Mouse (Mus musculus) neutrophil, adult 5-6 weeks (primary cell): Measurements from ENCODE around the gene Vmn1r79. TPM values are rescaled to one million over a fixed set of nuclear protein-coding genes. Genes with fewer than 3 reads are reported as not detected.
"Not testable (repeated sequence)": the region's sequence is repeated elsewhere in the genome, so short reads cannot be mapped to it uniquely, and the experiment has no call there.

Experiments used
- ATAC-seq: fragments of 151-379, 151-347 bp; 2 replicates; pipeline ENCODE4 v1.8.0; 2017; ENCODE audit warnings: mild to moderate bottlenecking, moderate TSS enrichment; ENCODE audit not compliant: insufficient number of reproducible peaks, poor library complexity, low FRiP score, severe bottlenecking; ENCODE audit errors: extremely low read depth
- total RNA-seq: library from RNA; stranded (forward); fragments of 200-1000 nt; gene quantifications from 2 replicates; pipeline ENCODE4 v1.2.3, GENCODE M21; 2017

Vmn1r79 gene
- not detected in 2 replicates for total RNA-seq

GRCm38 (mm10) chr7:12170979-12171378 lies at the start of gene Vmn1r79:
Gene Vmn1r79 (plus strand): TSS chr7:12171279.
- ATAC-seq: not testable (repeated sequence)

GRCm38 (mm10) chr7:12149957-12150356 lies 21.1 kb upstream of the Vmn1r79 start, which contains the start of gene Vmn1r78:
Gene Vmn1r78 (plus strand): TSS chr7:12150257.
- ATAC-seq: no peak

GRCm38 (mm10) chr7:12156463-12156862 lies 14.6 kb upstream of the Vmn1r79 start:
- peak; percentile 73 for ATAC-seq

- ATAC-seq: not testable (repeated sequence)
Measured at GRCm38 (mm10) chr7:12172926-12173325, 1.8 kb downstream of the Vmn1r79 start.

GRCm38 (mm10) chr7:12188986-12189385 lies 17.9 kb downstream of the Vmn1r79 start, which contains the start of gene Vmn1r80:
Gene Vmn1r80 (plus strand): TSS chr7:12189286.
- ATAC-seq: no peak

GRCm38 (mm10) chr7:12204141-12204540 lies 33.1 kb downstream of the Vmn1r79 start:
- no peak for ATAC-seq

Other genes starting within 250 kb of the Vmn1r79 start
- gene Vmn1r76, start 233.1 kb upstream of the Vmn1r79 start, total RNA-seq: 0.12 and 0.25 TPM in 2 replicates
- gene Vmn1r77, start 134.5 kb upstream of the Vmn1r79 start, total RNA-seq: 0.12 TPM in 1 of 2 replicates, not detected in the other
- not detected in 2 replicates for gene Vmn1r78, start 21.0 kb upstream of the Vmn1r79 start, total RNA-seq
- gene Vmn1r80, start 18.0 kb downstream of the Vmn1r79 start, total RNA-seq: not detected in 2 replicates
- 0.93 TPM in 1 of 2 replicates, not detected in the other for gene Vmn1r81, start 97.0 kb downstream of the Vmn1r79 start, total RNA-seq
- 0.12 TPM in 1 of 2 replicates, not detected in the other for gene Vmn1r82, start 129.2 kb downstream of the Vmn1r79 start, total RNA-seq
- gene Vmn1r83, start 158.2 kb downstream of the Vmn1r79 start, total RNA-seq: not detected in 2 replicates
- gene Vmn1r84, start 198.0 kb downstream of the Vmn1r79 start, total RNA-seq: not detected in 2 replicates